Mouse (Mus musculus) hindbrain, postnatal 0 days (tissue): ENCODE measurements around the gene Arl5c. TPM values are rescaled to one million over a fixed set of nuclear protein-coding genes. Genes with fewer than 3 reads are reported as not detected.

Experiments
- ATAC-seq: fragments of 200-750 bp; cut with Nextera tagmentation; 2 replicates; pipeline ENCODE4 v1.8.0; 2017; ENCODE audit warnings: mild to moderate bottlenecking, moderate TSS enrichment, moderate library complexity
- DNase-seq: peaks from one replicate; pipeline ENCODE4 v3.0.0-alpha.2; 2015; ENCODE audit warnings: low spot score
- H3K27ac ChIP-seq: fragments of 300-500 bp; sonication (generic); 2 replicates; pipeline ENCODE4 v1.5.1; 2014; ENCODE audit warnings: mild to moderate bottlenecking
- H3K27me3 ChIP-seq: fragments of 300-500 bp; sonication (generic); 2 replicates; pipeline ENCODE4 v1.6.1; 2014; ENCODE audit warnings: low read length, mixed read lengths; ENCODE audit not compliant: insufficient read depth
- H3K36me3 ChIP-seq: fragments of 300-500 bp; sonication (generic); 2 replicates; pipeline ENCODE4 v1.6.1; 2014; ENCODE audit warnings: low read length, mixed read lengths; ENCODE audit not compliant: insufficient read depth
- H3K4me1 ChIP-seq: fragments of 300-500 bp; sonication (generic); 2 replicates; pipeline ENCODE4 v1.6.1; 2014; ENCODE audit warnings: antibody characterized with exemption, low read length, mixed read lengths; ENCODE audit not compliant: insufficient read depth
- H3K4me2 ChIP-seq: fragments of 300-500 bp; sonication (generic); 2 replicates; pipeline ENCODE4 v1.6.1; 2014; ENCODE audit warnings: low read depth, mild to moderate bottlenecking, low read length, moderate library complexity, mixed read lengths
- H3K4me3 ChIP-seq: fragments of 300-500 bp; sonication (generic); 2 replicates; pipeline ENCODE4 v1.5.1; 2014; ENCODE audit warnings: low read length
- H3K9ac ChIP-seq: fragments of 300-500 bp; sonication (generic); replicated peaks from 2 replicates; pipeline ENCODE4 v1.6.1; 2014; ENCODE audit warnings: mild to moderate bottlenecking, low read length, moderate library complexity, mixed read lengths
- H3K9me3 ChIP-seq: fragments of 300-500 bp; sonication (generic); 2 replicates; pipeline ENCODE4 v1.6.1; 2016; ENCODE audit warnings: low read length, mixed read lengths
- CTCF ChIP-seq: IDR thresholded peaks from 2 replicates; pipeline ENCODE4 v1.5.1; 2016; ENCODE audit warnings: antibody characterized with exemption, control low read depth, low read depth
- WGBS: fragments of 180-500 bp; shearing (Covaris S2); extraction: QIAGEN DNeasy Blood & Tissue Kit; methylation state at CpG from one replicate; pipeline ENCODE4 v1.1.7; 2014; 5-methylcytosine and 5-hydroxymethylcytosine counted together
- polyA plus RNA-seq: library from polyadenylated mRNA; unstranded; fragments of >200 nt; fragmentation: Nextera tagmentation; extraction: Ambion mirVana; gene quantifications from 2 replicates; pipeline ENCODE4 v1.2.1, GENCODE M21; 2015
- total RNA-seq: library from RNA; depleted of rRNA; stranded (reverse); fragments of >200 nt; gene quantifications from 2 replicates; pipeline ENCODE4 v1.2.3, GENCODE M21; 2014

Gene Arl5c
- total and polyA plus RNA-seq, 2 experiments from 2014 or later, result 2.6 to 4.8 TPM

DNA sequence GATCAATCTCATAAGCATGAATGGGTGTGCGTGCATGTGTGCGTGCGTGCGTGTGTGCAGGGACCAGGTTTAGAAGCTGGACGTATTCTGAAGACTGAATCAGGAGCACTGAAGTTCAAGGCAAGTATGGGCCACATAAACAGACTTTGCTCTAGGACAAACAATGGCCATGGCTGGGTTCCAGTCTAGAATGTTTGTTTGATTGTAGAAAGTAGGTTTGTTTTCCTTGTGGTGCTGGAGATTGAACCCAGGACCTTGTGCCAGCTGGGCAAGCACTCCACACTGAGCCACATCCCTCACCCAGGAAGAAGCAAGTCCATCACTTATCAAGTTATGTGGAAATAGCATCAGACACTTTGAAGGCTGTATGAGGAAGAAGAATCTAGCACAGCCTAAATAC is 20.2 kb upstream of the Arl5c start:
- Histone ChIP-seq H3K9me3 (no peaks in the 10 kb centered on the region), H3K4me2 (no peak overlapping the region), H3K4me1 (peaks cover 10% of the 10 kb centered on the region), H3K27me3 (no peaks in the 10 kb centered on the region), H3K36me3 (peaks cover 48% of the 10 kb centered on the region), H3K9ac (no peak overlapping the region), H3K27ac (no peak overlapping the region), H3K4me3 (no peak overlapping the region)
- ATAC-seq (no peak), DNase-seq (no peak)
- 91% methylated on average over 5 of the region's 5 CpGs for WGBS
- TF ChIP-seq CTCF, result no peak

DNA sequence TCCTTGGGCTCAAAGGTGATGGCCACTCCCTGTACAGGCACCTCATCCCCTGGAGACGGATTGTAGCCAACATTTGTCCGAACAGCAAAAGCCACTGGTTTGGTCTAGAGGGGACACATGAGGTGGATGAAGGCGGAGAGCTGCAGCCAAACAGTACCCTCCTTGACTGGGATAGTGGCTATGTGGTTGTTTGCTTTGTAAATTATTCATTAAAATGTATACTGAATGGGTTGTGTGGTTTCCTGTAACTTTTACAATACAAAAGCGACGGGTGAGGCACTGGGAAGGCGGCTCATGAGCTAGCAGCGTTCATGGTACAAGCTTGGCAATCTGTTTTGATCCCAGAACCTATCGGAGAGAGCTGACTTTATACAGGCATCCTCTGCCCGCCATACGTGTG is 16.9 kb upstream of the Arl5c start:
- Histone ChIP-seq H3K36me3 (peaks cover 67% of the 10 kb centered on the region), H3K4me3 (no peak overlapping the region), H3K9ac (no peak overlapping the region), H3K4me1 (no peaks in the 10 kb centered on the region), H3K9me3 (no peaks in the 10 kb centered on the region), H3K27ac (no peak overlapping the region), H3K4me2 (no peak overlapping the region), H3K27me3 (no peaks in the 10 kb centered on the region)
- WGBS, result 84% methylated on average over 10 of the region's 10 CpGs
- ATAC-seq (no peak), DNase-seq (no peak)
- no peak for TF ChIP-seq CTCF

DNA sequence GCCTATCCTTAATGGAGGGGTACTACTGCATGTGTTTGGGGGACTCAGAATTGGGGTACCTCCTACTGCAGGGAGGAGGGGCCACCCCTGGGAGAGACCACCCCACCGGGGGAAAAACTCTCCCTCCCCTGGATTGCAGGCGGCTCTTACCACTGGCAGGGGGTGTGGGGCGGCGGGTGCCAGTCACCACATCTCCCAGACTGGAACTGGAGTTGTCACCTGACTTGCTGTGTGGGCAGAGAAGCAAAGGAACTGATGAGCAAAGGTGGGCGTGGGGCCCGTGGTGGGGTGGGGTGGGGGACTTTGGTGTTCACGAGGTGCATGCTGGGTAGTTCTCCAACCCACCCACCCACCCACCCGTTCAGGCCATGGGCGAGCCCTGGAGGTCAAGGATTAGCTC is 15.7 kb upstream of the Arl5c start:
- TF ChIP-seq CTCF, result no peak
- Histone ChIP-seq H3K9ac (no peak overlapping the region), H3K27me3 (no peaks in the 10 kb centered on the region), H3K36me3 (peaks cover 61% of the 10 kb centered on the region), H3K27ac (no peak overlapping the region), H3K4me3 (no peak overlapping the region), H3K4me2 (no peak overlapping the region), H3K9me3 (no peaks in the 10 kb centered on the region), H3K4me1 (no peaks in the 10 kb centered on the region)
- 66% methylated on average over 6 of the region's 9 CpGs for WGBS
- ATAC-seq (no peak), DNase-seq (no peak)

DNA sequence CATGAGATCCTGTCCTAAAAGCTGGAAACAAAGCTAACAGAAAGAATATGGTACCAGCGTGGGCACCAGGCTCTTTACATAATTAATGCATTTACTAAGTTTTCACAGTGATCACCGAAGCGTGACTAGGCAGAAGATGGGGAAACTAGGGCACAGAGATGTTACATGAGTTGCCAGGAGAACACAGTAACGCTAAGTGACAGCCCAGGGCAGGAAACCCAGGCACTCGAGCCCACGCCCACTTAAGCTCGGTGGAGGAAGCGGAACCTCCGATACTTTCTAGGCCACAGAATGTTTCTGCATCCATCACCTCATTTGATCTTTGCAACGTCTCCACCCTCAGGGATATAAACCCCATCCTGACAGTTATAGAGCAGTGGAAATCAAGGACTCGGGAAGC is 12.1 kb upstream of the Arl5c start:
- DNase-seq (no peak), ATAC-seq (no peak)
- no peaks in the 10 kb centered on the region for H3K4me1 ChIP-seq
- TF ChIP-seq CTCF, result no peak
- H3K9me3 ChIP-seq, result no peaks in the 10 kb centered on the region
- H3K36me3 ChIP-seq, result peaks cover 46% of the 10 kb centered on the region
- H3K4me3 ChIP-seq, result no peak overlapping the region
- no peak overlapping the region for H3K9ac ChIP-seq
- no peak overlapping the region for H3K27ac ChIP-seq
- H3K4me2 ChIP-seq, result no peak overlapping the region
- 82% methylated on average over 11 of the region's 11 CpGs for WGBS
- no peaks in the 10 kb centered on the region for H3K27me3 ChIP-seq

DNA sequence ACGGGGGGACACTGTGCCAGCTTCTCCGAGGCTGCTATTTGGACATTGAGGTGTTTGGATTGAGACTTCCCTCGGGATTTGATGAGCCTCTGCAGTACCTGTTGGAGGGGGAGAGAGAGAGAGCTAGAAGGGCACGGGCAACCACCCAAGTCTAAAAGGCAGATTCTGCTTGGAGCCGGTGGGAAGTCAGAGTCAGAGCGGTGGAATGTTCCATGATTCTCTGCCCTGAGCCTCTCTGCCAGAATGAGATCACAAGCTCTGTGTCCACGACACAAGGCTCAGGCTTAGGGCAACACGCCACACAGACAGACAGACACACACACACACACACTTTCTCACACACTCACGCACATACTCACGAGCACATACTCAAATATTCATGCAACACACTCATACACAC is 9.7 kb upstream of the Arl5c start:
- Histone ChIP-seq H3K9ac (no peak overlapping the region), H3K4me3 (no peak overlapping the region), H3K4me1 (no peaks in the 10 kb centered on the region), H3K27me3 (no peaks in the 10 kb centered on the region), H3K27ac (no peak overlapping the region), H3K36me3 (peaks cover 32% of the 10 kb centered on the region), H3K9me3 (no peaks in the 10 kb centered on the region), H3K4me2 (no peak overlapping the region)
- DNase-seq, result no peak
- ATAC-seq, result no peak
- 82% methylated on average over 10 of the region's 10 CpGs for WGBS
- no peak for TF ChIP-seq CTCF

DNA sequence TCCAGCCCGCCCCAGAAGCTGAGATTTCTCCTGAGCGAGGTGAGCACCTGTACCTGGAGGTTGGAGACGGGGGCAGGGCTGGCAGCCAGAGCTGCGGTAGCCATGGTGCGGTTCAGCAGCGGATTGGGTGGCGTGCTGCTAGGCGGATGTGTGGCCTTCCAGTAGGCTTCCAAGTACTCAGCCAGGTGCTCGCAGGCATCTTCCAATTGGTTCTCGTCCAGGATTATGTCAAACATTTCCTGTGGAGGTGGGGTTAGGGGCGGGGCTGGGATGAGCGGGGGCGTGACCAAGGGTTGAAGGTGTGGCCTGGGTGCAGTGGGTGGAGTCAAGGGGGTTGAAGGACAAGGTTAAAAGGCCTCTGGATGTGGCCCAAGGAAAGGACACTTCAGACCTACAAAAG is 9.1 kb upstream of the Arl5c start:
- H3K27me3 ChIP-seq, result no peaks in the 10 kb centered on the region
- no peak overlapping the region for H3K4me2 ChIP-seq
- H3K4me1 ChIP-seq, result no peaks in the 10 kb centered on the region
- peaks cover 31% of the 10 kb centered on the region for H3K36me3 ChIP-seq
- H3K9ac ChIP-seq, result no peak overlapping the region
- ATAC-seq, result no peak
- no peak overlapping the region for H3K4me3 ChIP-seq
- DNase-seq, result no peak
- H3K27ac ChIP-seq, result no peak overlapping the region
- no peak for TF ChIP-seq CTCF
- 62% methylated on average over 13 of the region's 13 CpGs for WGBS
- H3K9me3 ChIP-seq, result no peaks in the 10 kb centered on the region

DNA sequence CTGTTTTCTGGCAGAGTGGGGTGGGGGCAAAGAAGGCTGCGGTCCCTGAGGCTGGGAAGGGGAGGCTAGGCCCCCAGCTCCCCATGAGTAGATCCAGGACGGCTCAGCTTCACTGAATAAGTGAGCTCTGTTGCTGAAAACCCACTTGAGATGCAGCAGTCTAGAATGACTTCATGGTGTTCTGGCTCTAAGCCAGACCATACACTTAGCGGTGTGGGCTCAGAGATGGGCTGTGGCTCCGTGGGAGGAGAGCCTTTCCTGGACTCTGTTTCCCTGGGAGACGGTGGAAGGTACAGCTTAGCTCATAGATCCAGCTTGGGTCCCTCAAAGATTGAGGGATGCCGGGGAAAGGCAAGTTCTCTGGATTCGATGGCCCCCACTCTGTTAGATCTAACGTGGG is 8.2 kb upstream of the Arl5c start:
- DNase-seq (no peak), ATAC-seq (no peak)
- Histone ChIP-seq H3K4me2 (no peak overlapping the region), H3K4me3 (no peak overlapping the region), H3K27ac (no peak overlapping the region), H3K4me1 (no peaks in the 10 kb centered on the region), H3K9ac (no peak overlapping the region), H3K9me3 (no peaks in the 10 kb centered on the region), H3K27me3 (no peaks in the 10 kb centered on the region), H3K36me3 (peaks cover 22% of the 10 kb centered on the region)
- no peak for TF ChIP-seq CTCF
- 58% methylated on average over 8 of the region's 8 CpGs for WGBS
